Mouse (Mus musculus) megakaryocyte, adult 5-6 weeks (primary cell): ENCODE data around the gene Trim7. TPM values are rescaled to one million over a fixed set of nuclear protein-coding genes. Genes with fewer than 3 reads are reported as not detected.
"Not testable (repeated sequence)": the region's sequence is repeated elsewhere in the genome, so short reads cannot be mapped to it uniquely, and the experiment has no call there.

Experiments used
- ATAC-seq: 2 replicates; pipeline ENCODE4 v1.8.0; 2016; ENCODE audit warnings: mild to moderate bottlenecking, inconsistent platforms; ENCODE audit not compliant: poor library complexity, severe bottlenecking
- total RNA-seq, 2 experiments: library from RNA; stranded (forward) in 1 of 2; stranded (reverse) in 1 of 2; fragments of 153-499, 151-499 nt in 1 of 2; fragments of 221-1000, 200-1000 nt in 1 of 2; gene quantifications; 2 replicates each; pipeline versions ENCODE4 v1.2.3 to v1.2.4; 2015 to 2017

Trim7 gene
- total RNA-seq, 2 experiments from 2014 or later, result 0.18 to 0.51 TPM

GRCm38 (mm10) chr11:48846362-48846761 is 20.4 kb downstream of the Trim7 start:
- not testable (repeated sequence) for ATAC-seq

GRCm38 (mm10) chr11:48846881-48847280 is 20.9 kb downstream of the Trim7 start:
- no peak for ATAC-seq

GRCm38 (mm10) chr11:48850240-48850639 is 24.3 kb downstream of the Trim7 start:
- no peak for ATAC-seq

- no peak for ATAC-seq
These were observed 25.5 kb downstream of the Trim7 start for GRCm38 (mm10) chr11:48851270-48851995.

- no peak for ATAC-seq
These were observed 26.2 kb downstream of the Trim7 start for GRCm38 (mm10) chr11:48852190-48852589.

GRCm38 (mm10) chr11:48852624-48853473 is 26.9 kb downstream of the Trim7 start:
- ATAC-seq, result no peak

- peak; percentile 74 for ATAC-seq
These were observed 27.7 kb downstream of the Trim7 start for GRCm38 (mm10) chr11:48853474-48854180.

GRCm38 (mm10) chr11:48859014-48859413 is 33.1 kb downstream of the Trim7 start:
- peak; percentile 37 for ATAC-seq

GRCm38 (mm10) chr11:48862784-48863319 is 36.9 kb downstream of the Trim7 start:
- ATAC-seq, result no peak

- no peak for ATAC-seq
These were observed 37.9 kb downstream of the Trim7 start for GRCm38 (mm10) chr11:48863808-48864207.

GRCm38 (mm10) chr11:48866481-48866880 is 40.5 kb downstream of the Trim7 start:
- ATAC-seq, result no peak

- no peak for ATAC-seq
These were observed 43.6 kb downstream of the Trim7 start for GRCm38 (mm10) chr11:48869380-48870110.

GRCm38 (mm10) chr11:48870781-48871180 is 44.8 kb downstream of the Trim7 start:
- ATAC-seq, result no peak

- peak; percentile 62 for ATAC-seq
These were observed 45.3 kb downstream of the Trim7 start, which contains the start of gene Irgm1 for GRCm38 (mm10) chr11:48871201-48871772. Irgm1 (minus strand) TSS chr11:48871683.

- ATAC-seq, result peak; percentile 57
These were observed 46.0 kb downstream of the Trim7 start for GRCm38 (mm10) chr11:48871817-48872541.

- ATAC-seq, result peak; percentile 6; the same call in 1 of the 2 replicates
These were observed 46.9 kb downstream of the Trim7 start for GRCm38 (mm10) chr11:48872695-48873300.

GRCm38 (mm10) chr11:48873591-48874290 is 47.8 kb downstream of the Trim7 start:
- no peak for ATAC-seq

GRCm38 (mm10) chr11:48874465-48874864 is 48.5 kb downstream of the Trim7 start:
- ATAC-seq, result peak; percentile 49
